Mouse (Mus musculus) liver, embryonic 16.5 days (tissue): ENCODE data around the gene Aox2. TPM values are rescaled to one million over a fixed set of nuclear protein-coding genes. Genes with fewer than 3 reads are reported as not detected.

Experiments
- ATAC-seq: fragments of 200-750 bp; cut with Nextera tagmentation; 2 replicates; pipeline ENCODE4 v1.8.0; 2017; ENCODE audit warnings: low read depth, mild to moderate bottlenecking, moderate number of reproducible peaks, moderate library complexity
- H3K27ac ChIP-seq: fragments of 300-500 bp; sonication (generic); 2 replicates; pipeline ENCODE4 v1.5.1; 2014; ENCODE audit warnings: mild to moderate bottlenecking, low read length
- H3K27me3 ChIP-seq: fragments of 300-500 bp; sonication (generic); 2 replicates; pipeline ENCODE4 v1.6.1; 2014; ENCODE audit warnings: low read depth, low read length, mixed read lengths; ENCODE audit not compliant: control insufficient read depth, insufficient read depth
- H3K36me3 ChIP-seq: fragments of 300-500 bp; sonication (generic); 2 replicates; pipeline ENCODE4 v1.6.1; 2014; ENCODE audit warnings: mild to moderate bottlenecking; ENCODE audit not compliant: control insufficient read depth, insufficient read depth
- H3K4me1 ChIP-seq: fragments of 300-500 bp; sonication (generic); 2 replicates; pipeline ENCODE4 v1.6.1; 2014; ENCODE audit warnings: low read depth, low read length, mixed read lengths; ENCODE audit not compliant: control insufficient read depth
- H3K4me2 ChIP-seq: fragments of 300-500 bp; sonication (generic); 2 replicates; pipeline ENCODE4 v1.6.1; 2014; ENCODE audit warnings: low read depth, low read length, mixed read lengths
- H3K4me3 ChIP-seq: fragments of 300-500 bp; sonication (generic); 2 replicates; pipeline ENCODE4 v1.5.1; 2014; ENCODE audit warnings: low read depth, mild to moderate bottlenecking, low read length
- H3K9ac ChIP-seq: fragments of 300-500 bp; sonication (generic); 2 replicates; pipeline ENCODE4 v1.6.1; 2014; ENCODE audit warnings: low read depth, low read length
- H3K9me3 ChIP-seq: fragments of 300-500 bp; sonication (generic); replicated peaks from 2 replicates; pipeline ENCODE4 v1.6.1; 2016; ENCODE audit warnings: low read length; ENCODE audit not compliant: control insufficient read depth
- WGBS: fragments of 180-500 bp; shearing (Covaris S2); extraction: QIAGEN DNeasy Blood & Tissue Kit; methylation state at CpG from one replicate; pipeline ENCODE4 v1.1.7; 2014; ENCODE audit not compliant: insufficient replicate concordance; 5-methylcytosine and 5-hydroxymethylcytosine counted together
- polyA plus RNA-seq: library from polyadenylated mRNA; unstranded; fragments of >200 nt; fragmentation: Nextera tagmentation; extraction: Ambion mirVana; gene quantifications from 2 replicates; pipeline ENCODE4 v1.2.1, GENCODE M21; 2015

Aox2 gene
- polyA plus RNA-seq, 1 experiment from 2014 or later = not detected

DNA sequence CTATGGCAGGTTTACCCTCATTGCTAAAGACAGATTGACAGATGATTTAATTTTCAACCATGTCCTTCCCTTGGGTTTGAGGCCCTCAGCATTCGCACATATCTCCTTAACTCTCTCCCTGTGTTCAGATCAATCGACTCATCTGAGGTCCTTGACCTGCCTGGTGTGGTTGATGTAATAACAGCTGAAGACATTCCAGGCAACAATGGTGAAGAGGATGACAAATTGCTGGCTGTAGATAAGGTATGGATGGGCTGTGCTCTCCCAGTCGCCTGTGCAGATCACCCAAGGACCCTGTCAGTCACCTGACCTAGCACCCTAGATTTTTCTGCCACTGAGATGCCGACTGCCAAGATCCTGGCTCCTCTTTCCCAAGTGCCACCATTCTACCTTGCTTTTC is 31.7 kb downstream of the Aox2 start:
- H3K4me1 ChIP-seq = no peaks in the 10 kb centered on the region
- 49% methylated on average over 4 of the region's 4 CpGs for WGBS
- H3K9me3 ChIP-seq = no peaks in the 10 kb centered on the region
- H3K4me2 ChIP-seq = no peak overlapping the region
- no peak overlapping the region for H3K9ac ChIP-seq
- no peak for ATAC-seq
- no peaks in the 10 kb centered on the region for H3K27me3 ChIP-seq
- H3K4me3 ChIP-seq = no peak overlapping the region
- no peaks in the 10 kb centered on the region for H3K36me3 ChIP-seq
- no peak overlapping the region for H3K27ac ChIP-seq

DNA sequence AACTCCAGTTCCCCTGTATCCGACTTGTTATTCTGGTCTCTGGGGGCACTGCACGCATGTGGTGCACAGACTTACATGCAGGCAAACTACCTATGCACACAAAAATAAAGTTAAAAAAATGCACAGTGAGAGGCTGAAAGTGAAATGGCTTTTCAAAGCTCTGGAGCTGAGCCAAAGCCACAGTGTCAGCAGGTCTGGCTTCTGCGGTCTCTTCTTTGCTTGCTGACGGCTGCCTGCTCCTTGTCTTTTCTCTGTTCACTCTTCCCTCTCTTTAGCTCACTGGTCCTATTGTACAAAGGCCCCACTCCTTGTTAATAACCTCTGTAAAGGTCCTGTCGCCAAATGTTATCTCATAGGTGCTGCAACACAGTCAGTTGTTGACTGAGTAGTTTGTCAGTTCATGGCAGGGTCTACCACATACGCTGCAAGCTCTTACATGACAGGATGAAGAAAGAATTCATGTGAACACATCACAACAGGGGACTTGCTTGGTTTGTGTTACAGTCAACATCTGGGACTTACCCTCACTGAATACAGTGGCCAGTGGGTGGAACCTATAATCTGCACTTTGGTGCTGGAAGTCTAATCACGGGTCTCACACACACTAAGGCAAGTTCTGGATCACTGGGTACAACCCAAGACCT is 33.2 kb downstream of the Aox2 start:
- Histone ChIP-seq H3K36me3 (no peaks in the 10 kb centered on the region), H3K27ac (no peak overlapping the region), H3K9me3 (no peaks in the 10 kb centered on the region), H3K4me3 (no peak overlapping the region), H3K4me1 (no peaks in the 10 kb centered on the region), H3K9ac (no peak overlapping the region), H3K4me2 (no peak overlapping the region), H3K27me3 (no peaks in the 10 kb centered on the region)
- 64% methylated on average over 7 of the region's 7 CpGs for WGBS
- ATAC-seq = no peak

DNA sequence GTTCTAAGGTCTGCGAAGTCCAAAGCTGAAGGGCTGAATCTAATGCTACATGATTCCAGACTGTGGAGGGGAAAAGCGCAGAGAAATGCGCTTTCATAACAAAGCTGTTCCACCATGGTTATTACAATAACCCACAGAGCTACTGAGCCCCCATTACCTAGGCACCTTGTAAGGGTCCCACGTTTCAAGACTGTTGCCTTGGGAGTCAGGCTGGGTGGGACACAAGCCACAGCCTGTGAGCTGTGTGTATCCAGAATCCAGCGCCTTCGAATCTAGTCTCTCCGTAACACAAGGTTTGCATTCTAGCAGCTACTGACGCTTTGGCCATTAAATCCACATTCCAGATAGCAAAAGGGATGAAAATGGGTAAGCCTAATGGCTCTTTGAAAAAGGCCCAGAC is 35.0 kb downstream of the Aox2 start:
- Histone ChIP-seq H3K4me1 (no peaks in the 10 kb centered on the region), H3K4me3 (no peak overlapping the region), H3K27me3 (no peaks in the 10 kb centered on the region), H3K27ac (no peak overlapping the region), H3K4me2 (no peak overlapping the region), H3K9ac (no peak overlapping the region), H3K9me3 (no peaks in the 10 kb centered on the region), H3K36me3 (no peaks in the 10 kb centered on the region)
- no peak for ATAC-seq
- WGBS = 88% methylated on average over 8 of the region's 8 CpGs

DNA sequence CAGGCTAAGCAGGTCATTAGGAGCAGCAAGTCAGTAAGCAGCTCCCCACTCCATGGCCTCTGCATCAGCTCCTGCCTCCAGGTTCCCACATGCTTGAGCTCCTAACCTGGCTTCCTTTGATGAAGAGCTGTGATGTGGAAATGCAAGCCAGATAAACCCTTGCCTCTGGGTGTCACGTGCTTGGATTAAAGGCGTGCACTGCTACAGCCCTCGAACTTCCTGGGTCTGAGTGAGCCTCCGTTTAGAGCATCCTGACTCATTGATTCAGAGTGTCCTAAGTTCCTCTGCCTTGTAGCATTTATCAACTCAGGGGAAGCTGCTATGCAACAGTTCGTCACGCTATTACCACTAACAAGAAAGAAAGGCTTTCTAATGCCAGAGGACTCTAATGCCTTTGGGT is 37.4 kb downstream of the Aox2 start:
- Histone ChIP-seq H3K9ac (no peak overlapping the region), H3K36me3 (no peaks in the 10 kb centered on the region), H3K27me3 (no peaks in the 10 kb centered on the region), H3K9me3 (no peaks in the 10 kb centered on the region), H3K4me2 (no peak overlapping the region), H3K4me1 (no peaks in the 10 kb centered on the region), H3K27ac (no peak overlapping the region), H3K4me3 (no peak overlapping the region)
- WGBS = 56% methylated on average over 6 of the region's 6 CpGs
- ATAC-seq = no peak

DNA sequence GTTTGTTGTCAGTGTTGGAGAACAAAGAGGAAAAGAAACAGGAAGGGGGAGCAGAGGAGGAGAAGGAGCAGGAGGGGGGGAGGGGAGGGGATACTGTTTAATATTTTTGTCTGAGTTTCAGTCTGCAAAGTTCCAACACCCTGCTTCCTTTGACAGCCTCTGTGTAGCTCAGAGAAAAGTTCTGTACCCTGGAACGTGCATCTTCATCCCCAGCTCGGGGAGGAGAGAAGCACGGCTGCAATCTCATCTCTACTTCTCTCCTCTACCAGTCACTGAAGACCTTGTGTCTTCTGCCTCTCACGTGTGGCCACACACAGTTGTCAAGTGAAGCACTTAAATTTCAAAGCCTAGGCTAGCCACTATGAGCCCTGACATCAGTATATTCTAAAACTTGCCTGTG is 55.1 kb downstream of the Aox2 start:
- H3K27ac ChIP-seq = no peak overlapping the region
- ATAC-seq = no peak
- H3K4me3 ChIP-seq = no peak overlapping the region
- no peaks in the 10 kb centered on the region for H3K4me1 ChIP-seq
- H3K9ac ChIP-seq = no peak overlapping the region
- H3K36me3 ChIP-seq = no peaks in the 10 kb centered on the region
- no peaks in the 10 kb centered on the region; the same call in 1 of the 2 replicates for H3K9me3 ChIP-seq
- H3K27me3 ChIP-seq = no peaks in the 10 kb centered on the region
- no peak overlapping the region for H3K4me2 ChIP-seq
- 23% methylated on average over 4 of the region's 4 CpGs for WGBS

DNA sequence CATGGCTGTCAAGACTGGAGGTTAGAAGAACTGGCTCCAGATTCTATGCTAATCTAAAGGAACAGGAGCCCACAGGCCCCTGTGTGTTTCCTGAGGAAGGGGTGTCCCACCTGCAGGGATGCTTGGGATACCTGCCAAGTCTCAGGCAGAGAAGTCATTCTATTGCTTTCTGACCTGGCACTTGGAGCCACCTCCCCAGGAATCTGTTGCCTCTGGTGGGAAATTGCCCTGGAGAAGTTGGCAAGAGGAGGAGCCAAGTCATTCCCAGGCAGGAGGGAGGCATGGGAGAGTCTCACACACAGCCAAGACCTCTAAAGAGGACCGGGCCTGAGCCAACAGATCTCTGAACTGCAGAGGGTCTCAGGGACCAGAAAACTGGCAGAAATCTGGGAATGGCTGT is 61.8 kb downstream of the Aox2 start:
- Histone ChIP-seq H3K27ac (no peak overlapping the region), H3K36me3 (no peaks in the 10 kb centered on the region), H3K9me3 (no peaks in the 10 kb centered on the region), H3K4me1 (no peaks in the 10 kb centered on the region), H3K4me3 (no peak overlapping the region), H3K4me2 (no peak overlapping the region), H3K9ac (no peak overlapping the region), H3K27me3 (no peaks in the 10 kb centered on the region)
- 41% methylated on average over 1 of the region's 1 CpGs for WGBS
- ATAC-seq = no peak

DNA sequence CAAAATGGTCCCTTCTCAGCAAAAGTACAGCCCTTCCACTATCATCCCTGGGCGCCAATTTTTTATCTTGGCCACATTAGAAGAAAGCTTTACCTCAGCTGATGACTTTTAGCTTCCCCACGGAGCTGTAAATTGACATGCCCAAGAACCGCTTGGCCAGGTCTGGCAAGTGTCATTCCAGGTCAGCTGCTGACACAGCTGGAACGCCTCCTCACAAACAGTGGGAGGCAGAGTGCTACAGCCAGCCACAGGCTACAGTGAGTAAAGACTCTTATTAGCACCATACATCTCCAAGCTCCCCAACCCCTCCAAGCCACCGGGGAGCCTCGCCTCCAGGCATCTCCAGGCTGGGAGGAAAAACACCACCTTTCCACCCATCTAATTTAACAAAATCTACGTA is 63.5 kb downstream of the Aox2 start:
- WGBS = 30% methylated on average over 7 of the region's 7 CpGs
- H3K9ac ChIP-seq = no peak overlapping the region
- H3K36me3 ChIP-seq = no peaks in the 10 kb centered on the region
- H3K4me2 ChIP-seq = no peak overlapping the region
- H3K27me3 ChIP-seq = no peaks in the 10 kb centered on the region
- no peak overlapping the region for H3K27ac ChIP-seq
- no peaks in the 10 kb centered on the region for H3K4me1 ChIP-seq
- no peaks in the 10 kb centered on the region for H3K9me3 ChIP-seq
- no peak for ATAC-seq
- H3K4me3 ChIP-seq = no peak overlapping the region

DNA sequence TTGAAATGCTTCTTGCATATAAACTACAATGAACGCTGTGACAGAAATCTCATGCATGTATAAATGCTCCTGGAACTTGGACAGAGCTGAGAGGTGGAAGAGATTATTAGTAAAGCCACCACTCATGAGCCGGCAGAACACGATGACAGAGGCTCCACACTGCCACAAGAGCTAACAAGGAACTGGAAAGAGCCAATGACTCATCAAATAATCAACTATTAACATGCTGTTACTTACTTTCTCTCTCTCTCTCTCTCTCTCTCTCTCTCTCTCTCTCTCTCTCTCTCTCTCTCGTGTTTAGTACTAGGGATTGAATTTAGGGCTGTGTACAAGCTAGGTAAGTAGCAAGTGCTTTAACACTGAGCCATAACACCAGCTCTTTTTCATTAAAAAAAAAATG is 65.7 kb downstream of the Aox2 start:
- WGBS = 39% methylated on average over 4 of the region's 4 CpGs
- Histone ChIP-seq H3K27me3 (no peaks in the 10 kb centered on the region), H3K9ac (no peak overlapping the region), H3K4me1 (no peaks in the 10 kb centered on the region), H3K36me3 (no peaks in the 10 kb centered on the region), H3K4me2 (no peak overlapping the region), H3K4me3 (no peak overlapping the region), H3K9me3 (no peaks in the 10 kb centered on the region), H3K27ac (no peak overlapping the region)
- no peak for ATAC-seq

DNA sequence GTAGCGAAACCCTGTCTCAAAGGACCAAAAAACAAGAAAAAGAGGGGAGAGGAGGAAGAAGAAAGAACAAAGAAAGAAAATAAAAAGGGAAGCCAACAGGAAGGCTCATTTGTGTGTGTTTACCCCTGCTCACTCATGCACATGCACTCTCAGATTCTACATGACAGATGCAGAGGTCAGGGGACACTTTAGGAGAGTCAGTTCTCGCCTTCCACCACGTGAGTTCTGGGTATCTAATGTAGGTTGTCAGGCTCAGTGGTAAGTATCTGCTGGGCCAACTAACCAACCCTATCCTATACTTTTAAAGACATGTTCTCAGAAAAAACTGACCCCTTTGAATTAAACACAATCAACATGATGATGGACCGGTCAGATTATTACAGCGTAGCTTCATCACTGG is 66.4 kb downstream of the Aox2 start:
- H3K27ac ChIP-seq = no peak overlapping the region
- ATAC-seq = no peak
- H3K9ac ChIP-seq = no peak overlapping the region
- H3K27me3 ChIP-seq = no peaks in the 10 kb centered on the region
- WGBS = 78% methylated on average over 5 of the region's 5 CpGs
- H3K36me3 ChIP-seq = no peaks in the 10 kb centered on the region
- H3K9me3 ChIP-seq = no peaks in the 10 kb centered on the region
- H3K4me2 ChIP-seq = no peak overlapping the region
- no peak overlapping the region for H3K4me3 ChIP-seq
- no peaks in the 10 kb centered on the region for H3K4me1 ChIP-seq
